Mouse (Mus musculus) right cerebral cortex, postnatal 25 days (tissue): ENCODE data around the gene Pno1.
"Not testable (repeated sequence)": the region's sequence is repeated elsewhere in the genome, so short reads cannot be mapped to it uniquely, and the experiment has no call there.

Experiments used
- DNase-seq: peaks from one replicate; pipeline ENCODE4 v3.0.0; 2022

The Pno1 gene

DNA sequence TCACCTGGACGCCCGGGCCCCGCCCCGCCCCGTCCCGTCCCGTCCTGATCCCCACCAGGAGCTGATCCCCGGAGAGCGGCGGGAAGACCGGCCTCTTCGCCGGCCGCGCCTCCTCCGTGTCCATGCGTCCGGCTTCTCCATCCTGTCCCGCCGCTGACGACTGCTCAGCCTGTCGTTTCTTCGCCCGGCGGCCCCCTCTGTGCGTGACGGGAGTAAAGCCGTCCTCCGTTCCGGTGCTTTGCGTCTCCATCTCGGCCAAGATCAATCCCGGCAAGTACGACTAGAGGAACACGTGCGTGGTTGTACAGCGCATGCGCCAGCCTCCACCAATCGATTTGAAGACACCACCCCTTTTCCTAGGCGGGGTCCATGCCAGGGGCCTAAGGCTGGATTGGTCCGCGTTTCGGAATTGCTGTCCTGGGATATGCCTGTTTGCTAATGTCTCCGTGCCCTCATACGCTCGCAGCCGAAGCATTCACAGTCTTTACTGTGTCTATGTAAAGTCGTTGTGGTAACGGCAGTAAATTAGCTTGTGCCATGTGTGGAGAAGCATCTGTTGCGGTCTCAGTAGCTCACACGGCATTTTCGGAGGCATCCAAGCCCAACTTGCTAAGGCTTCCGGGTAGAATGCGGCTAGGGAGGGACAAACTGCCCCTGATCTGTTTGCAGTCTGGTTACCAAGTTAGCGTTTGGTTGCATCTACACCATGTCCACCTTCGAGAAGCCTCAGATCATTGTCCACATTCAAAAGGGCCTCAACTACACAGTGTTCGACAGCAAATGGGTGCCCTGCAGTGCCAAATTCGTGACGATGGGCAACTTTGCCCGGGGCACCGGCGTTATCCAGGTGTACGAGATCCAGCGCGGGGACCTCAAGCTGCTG lies at the start of gene Pno1:
TSS of gene Pno1 (minus strand) at position 311 of the 883 bp plus-strand sequence.
- peak; percentile 94 for DNase-seq

- DNase-seq = no peak
Observed at GRCm38 (mm10) chr11:17257861-17258260, 46.5 kb upstream of the Pno1 start.

DNA sequence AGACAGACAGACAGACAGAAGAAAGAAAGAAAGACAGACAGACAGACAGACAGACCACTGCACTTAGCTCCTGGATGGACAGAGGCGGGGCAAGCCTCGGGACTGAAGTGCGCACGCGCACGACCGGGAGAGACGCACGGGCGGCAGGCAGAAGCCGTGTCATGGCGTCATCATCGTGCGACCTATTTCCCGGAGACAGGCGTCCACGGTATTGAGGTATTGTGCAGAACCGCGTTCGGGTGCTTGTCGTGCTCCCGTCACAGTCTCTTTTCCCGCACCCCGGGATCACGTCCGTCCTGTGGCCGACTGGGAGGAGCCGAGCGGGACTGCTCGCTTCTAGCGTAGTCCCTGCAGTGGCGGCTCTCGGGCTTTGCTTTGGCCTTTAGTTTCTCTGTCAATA lies 46.1 kb upstream of the Pno1 start, which contains the start of gene C1d:
TSS of gene C1d (plus strand) at position 137 of the 400 bp plus-strand sequence.
- peak; percentile 94 for DNase-seq

- DNase-seq = peak; percentile 10
Observed at GRCm38 (mm10) chr11:17256813-17257365, 45.5 kb upstream of the Pno1 start.

DNA sequence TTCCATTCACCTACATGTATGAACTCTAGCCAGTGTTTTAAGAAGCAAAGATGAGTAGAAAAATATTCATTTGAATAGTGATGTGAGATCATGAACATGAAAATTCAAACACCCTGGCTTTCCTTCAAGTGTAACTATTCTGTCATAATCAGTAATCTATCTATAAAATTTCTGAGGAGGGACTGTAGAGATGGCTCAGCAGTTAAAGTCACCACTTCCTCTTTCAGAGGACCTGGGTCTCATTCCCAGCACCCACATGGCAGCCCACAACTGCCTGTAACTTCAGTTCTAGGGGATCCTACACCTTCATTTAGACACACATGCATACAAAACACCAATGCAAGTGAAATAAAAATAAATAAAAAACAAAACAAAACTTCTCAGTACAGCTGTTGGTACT lies 37.3 kb upstream of the Pno1 start:
- DNase-seq = no peak

- not testable (repeated sequence) for DNase-seq
Observed at GRCm38 (mm10) chr11:17238598-17238997, 27.2 kb upstream of the Pno1 start.

DNA sequence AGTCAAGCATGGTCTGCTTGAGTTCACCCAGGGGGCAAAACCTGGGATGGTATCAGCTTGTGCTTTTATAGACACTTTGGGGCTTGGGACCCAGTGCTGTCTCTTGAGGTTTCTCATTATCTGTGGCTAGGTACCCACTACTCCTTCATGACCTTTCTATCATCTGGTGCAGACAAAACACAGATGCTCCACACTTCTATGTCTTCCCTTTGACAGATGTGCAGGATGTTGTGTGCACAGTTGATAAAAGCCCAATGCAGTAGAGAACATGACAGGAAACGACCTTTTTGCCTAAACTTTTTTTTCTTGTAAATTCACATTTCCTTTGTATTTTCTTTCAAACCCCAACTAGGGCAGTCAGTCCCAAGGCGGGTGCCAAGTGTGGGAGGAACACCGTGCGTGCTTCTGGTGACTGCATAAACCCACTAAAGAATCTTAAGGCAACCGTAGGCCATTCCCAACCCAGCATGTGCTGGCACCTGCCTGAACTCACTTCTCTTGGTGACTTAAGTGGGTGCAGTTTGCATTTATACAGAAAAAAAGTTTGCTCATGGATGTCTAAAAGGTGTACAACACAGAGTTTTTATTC lies 25.2 kb upstream of the Pno1 start:
- DNase-seq = no peak

DNA sequence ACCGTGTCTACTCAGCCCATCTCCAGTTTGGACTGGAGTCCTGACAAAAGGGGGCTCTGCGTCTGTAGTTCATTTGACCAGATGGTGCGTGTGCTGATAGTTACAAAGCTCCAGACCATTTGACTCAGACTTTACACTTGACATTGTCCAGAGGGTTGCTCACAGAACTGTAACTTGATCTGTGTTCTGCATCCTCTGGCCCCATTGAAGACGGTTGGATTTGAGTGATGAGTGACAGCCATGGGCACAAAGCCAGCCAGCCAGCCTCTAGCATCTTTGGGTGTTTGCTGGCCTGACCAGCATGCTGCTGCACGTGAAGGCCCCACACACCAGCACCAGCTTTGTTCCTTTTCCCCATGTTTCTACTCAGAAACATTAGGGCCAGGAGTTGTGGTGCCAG lies 21.4 kb upstream of the Pno1 start:
- no peak for DNase-seq

GRCm38 (mm10) chr11:17221126-17221525 lies 9.8 kb upstream of the Pno1 start:
- no peak for DNase-seq

DNA sequence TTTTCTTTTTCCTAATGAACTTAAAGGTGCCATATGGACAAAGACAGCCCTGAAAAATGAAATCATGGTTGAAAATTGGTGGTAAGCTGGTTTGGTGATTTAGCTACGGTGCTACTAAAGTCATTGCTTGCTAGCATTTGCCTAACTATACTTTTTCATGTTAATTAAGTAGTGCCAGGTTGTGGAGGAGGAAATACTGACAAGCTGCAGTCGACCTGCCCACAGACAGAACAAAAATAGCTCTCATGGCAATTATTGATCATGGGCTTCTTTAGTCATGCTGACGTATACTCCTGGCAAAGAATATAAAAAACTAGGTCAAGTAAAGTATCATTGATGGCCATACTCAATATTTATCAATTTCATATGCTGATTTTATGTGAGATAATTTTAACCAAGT lies 4.1 kb upstream of the Pno1 start:
- DNase-seq = no peak

DNA sequence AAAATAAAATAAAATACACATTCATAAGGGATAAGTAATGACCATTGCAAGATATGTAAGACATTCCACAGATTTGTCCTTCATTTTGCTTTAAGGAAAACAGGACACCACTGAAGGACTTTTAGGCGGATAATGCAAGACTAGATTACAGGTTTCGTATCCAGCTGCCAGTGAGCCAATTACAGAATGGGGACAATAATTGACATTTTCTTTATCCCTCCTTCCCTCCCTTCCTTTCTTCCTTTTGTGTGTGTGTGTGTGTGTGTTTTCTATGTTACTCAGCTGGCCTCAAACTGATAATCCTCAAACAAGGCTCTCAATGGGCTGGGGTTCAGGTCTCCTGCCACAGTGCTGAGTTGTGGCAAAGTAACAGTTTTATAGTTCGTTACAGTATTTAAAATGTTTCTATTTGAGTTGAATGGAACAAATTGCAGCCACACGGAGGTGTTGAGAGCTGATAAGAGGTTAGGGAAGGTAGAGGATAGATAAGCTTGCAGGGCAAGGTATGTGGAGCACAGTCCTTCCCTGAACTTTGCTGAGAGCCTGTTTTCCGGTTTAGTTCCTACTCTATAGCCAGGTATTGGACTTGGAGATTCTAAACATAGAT lies 1.6 kb upstream of the Pno1 start:
- no peak for DNase-seq

DNA sequence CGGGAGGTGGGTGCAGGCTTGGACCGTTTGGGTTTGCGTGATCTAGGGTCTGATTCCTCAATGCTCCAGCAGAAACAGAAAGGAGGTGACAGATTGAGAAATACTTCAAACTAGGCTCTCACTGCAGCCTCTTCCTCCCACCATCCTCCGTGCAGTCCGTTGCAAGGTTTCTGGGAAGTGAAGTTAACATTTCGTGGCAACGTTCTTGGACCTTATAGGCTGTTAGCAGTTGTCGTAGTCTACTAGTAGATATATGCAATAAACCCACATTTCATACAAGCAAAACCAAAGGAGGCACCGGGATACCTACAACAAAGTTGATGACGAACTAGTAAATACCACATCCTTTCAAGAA lies 750 bp upstream of the Pno1 start:
- no peak for DNase-seq

DNA sequence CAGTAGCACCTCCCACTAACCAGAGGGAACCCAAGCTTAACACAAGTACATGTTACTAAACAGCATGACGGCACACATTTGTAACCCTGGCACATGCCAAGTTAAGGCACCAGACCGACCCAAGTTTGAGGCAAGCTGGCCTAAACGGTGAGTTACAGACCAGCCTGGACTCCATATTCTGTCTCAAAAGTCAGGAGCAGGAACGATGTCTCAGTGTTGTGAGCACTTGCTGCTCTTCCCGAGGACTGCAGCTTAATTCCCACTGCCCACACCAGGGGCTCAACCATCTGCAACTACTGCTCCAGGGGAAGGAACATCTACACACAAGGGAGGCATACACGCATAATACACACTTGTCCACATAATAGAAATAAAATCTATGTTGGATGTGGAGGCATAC lies 8.9 kb downstream of the Pno1 start:
- no peak for DNase-seq

DNA sequence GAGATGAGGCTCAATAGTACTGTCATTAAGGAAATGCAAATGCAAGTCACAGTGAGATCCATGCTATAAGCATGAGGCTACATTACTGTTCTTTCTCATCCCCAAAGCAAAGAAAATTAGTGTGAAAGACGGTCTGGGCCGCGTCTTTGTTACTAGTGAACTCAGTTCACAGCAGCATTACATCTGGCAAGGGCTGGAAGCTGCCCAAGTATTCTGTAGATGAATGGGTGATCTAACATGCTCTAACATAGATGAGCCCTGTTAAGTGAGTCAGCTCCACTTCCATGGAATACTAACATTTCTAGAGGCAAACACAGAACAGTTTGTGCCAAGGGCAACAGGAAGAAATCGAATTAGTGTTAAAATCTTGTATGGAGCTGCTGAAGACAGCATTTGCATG lies 10.4 kb downstream of the Pno1 start:
- no peak for DNase-seq

DNA sequence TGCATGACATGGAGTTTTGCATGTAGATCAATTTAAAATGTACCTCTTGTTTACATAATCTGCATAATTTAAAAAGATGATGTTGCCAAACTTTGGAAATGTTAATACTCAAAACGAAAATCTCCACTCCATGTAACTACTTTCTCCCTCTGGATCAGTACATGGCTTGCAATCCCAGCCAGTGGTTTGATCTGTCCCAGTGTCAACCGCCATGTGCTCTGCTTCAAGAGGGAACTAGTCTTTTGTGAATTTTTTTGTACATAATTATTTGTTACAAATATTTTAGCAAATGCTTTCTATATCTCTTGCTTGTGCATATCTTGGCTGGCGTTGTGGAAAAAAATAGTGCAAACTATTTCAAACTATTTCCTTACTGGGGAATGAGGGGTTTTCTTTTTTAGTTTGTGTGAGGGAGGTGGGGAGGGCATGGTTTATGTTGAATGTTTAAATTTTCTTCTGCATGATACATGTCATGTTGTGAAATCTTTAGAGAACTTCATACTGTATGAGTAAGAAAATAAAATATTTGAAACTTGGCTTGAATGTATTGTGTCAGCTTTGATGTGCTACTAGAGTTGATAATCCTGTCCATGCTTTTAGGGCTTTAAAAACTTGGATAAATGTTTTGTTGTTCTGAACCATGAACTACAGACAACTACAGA lies 11.4 kb downstream of the Pno1 start:
- no peak for DNase-seq

- DNase-seq = no peak
Observed at GRCm38 (mm10) chr11:17199170-17199569, 12.2 kb downstream of the Pno1 start.

DNA sequence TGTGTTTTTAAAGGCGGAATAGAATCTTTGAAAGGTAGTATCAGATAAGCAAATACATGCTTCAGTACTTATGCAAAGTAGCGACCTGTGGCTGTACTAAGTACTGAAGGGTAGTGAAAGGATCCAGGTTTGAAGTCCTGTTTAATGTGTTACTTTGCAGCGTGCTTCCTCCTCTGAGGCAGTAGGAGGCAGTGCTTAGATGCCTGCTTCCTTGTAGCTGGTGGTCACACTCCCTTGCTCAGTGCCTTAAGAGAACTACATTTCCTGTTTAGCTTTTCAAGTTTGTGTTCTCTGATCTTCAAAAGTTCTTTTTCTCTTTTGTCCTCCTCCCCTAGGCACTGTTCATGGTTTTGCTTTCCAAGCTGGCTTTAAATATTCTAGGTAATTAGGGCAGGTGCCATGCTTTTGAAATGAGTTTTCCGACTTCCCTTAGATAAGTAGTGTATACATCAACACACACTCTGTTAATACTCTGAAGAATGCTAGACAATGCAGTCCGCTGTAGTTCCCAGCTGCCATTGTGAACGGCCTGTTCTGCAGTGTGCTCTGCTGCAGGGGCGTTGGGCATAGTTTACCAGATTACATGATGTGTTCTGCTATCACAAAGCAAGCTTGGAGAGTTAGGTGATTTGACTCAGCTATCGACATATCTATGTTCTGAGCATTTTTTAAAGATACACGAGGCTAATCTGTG lies 19.1 kb downstream of the Pno1 start:
- no peak for DNase-seq

DNA sequence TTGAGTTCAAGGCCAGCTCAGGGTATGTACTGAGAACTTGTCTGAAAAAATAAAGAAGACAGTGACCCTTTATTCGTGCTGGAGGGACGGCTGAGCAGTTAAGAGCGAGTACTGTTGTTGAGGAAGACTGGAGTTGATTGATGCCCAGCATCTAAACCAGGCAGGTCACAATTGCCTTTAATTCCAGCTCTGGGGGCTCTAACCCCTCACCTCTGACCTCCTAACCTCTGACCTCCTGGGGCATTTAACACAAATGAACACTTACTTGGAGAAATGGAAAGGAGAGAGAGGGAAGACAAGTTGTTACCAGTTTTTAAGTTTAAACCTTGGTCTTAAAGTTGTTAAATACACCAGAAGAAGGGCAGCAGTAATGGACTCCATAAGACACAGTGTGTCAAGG lies 22.6 kb downstream of the Pno1 start:
- no peak for DNase-seq

GRCm38 (mm10) chr11:17187649-17188048 lies 23.7 kb downstream of the Pno1 start:
- DNase-seq = no peak

GRCm38 (mm10) chr11:17183165-17183564 lies 28.2 kb downstream of the Pno1 start:
- no peak for DNase-seq

DNA sequence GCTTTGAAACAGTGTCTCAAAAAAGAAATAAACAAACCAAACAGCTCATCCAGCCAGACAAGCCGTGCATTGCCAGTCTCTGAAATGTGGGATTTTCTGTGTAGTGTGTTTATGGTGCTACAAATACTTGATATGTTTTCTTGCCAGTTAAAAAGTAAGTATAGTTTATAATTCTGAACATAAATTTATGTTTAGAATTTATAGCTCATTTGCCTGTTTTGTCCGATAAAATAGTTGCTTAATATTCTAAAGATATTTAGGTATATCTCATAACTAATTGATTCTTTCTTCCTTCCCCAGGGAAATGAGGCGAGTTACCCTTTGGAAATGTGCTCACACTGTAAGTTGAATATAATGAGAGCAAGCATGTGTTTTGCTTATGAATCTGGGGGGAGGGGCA lies 29.6 kb downstream of the Pno1 start, which contains the start of gene Wdr92:
TSS of gene Wdr92 (plus strand) at position 301 of the 400 bp plus-strand sequence.
- DNase-seq = no peak

GRCm38 (mm10) chr11:17180753-17181152 lies 30.6 kb downstream of the Pno1 start:
- no peak for DNase-seq

DNA sequence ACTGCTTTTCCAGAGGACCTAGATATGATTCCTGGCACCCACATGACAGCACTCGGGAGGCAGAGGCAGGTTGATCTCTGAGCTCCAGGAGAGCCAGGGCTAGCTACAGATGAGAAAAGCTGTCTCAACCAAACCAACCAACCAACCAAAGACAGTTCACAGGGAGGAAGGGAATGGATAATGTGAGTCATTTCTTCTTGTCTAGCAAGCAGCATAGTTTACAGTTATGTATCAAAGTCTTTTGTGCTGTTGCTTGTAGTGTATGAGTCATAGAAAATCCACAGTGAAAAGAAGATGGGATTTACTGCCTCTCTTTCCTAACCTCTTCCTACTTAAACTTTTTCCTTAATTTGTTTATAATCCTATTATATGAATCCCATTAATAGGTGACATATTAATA lies 34.7 kb downstream of the Pno1 start:
- no peak for DNase-seq
